Mouse (Mus musculus): ENCODE results near the gene E2f8. TPM values are rescaled to one million over a fixed set of nuclear protein-coding genes. Genes with fewer than 3 reads are reported as not detected.

The E2f8 gene
- polyA plus RNA-seq, 1 experiment from 2014 or later = 14.5 TPM

DNA sequence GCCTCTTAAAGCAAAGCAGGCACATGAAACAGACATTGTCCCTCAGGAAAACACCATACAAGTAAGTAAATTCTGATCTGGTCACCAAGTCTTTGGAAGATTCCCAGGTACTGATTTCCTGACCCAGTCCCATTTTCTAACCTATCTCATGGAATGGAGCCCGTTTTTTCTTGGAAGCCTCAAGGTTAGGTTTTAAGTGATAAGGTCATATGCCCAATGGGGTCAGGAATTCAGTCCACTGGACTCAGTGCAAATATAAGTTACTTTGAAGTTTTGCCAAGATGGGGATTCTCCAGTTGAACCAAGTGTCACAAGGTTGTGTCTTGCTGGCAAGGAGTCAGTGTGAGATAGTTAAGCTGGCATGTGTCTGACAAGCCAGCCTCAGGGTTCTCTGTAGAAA is 56.7 kb downstream of the E2f8 start:
- H3K4me3 ChIP-seq (ENCODE audit: low read depth, low read length) = no peak overlapping the region
- H3K4me2 ChIP-seq = no peak overlapping the region
- no peak overlapping the region for H3K9ac ChIP-seq (ENCODE audit: low read length)
- no peaks in the 10 kb centered on the region for H3K9me3 ChIP-seq (ENCODE audit: control insufficient read depth, low read length)
- H3K36me3 ChIP-seq (ENCODE audit: control insufficient read depth, insufficient read depth, low read length) = peaks cover 11% of the 10 kb centered on the region
- no peaks in the 10 kb centered on the region for H3K4me1 ChIP-seq (ENCODE audit: control insufficient read depth, insufficient read depth, low read length)
- no peak overlapping the region for H3K27ac ChIP-seq (ENCODE audit: low read depth, low read length)
- no peak for ATAC-seq (ENCODE audit: low FRiP score)
- peaks cover 2% of the 10 kb centered on the region; the same call in 1 of the 2 replicates for H3K27me3 ChIP-seq (ENCODE audit: control insufficient read depth, insufficient read depth, low read length)
- WGBS = 90% methylated on average over 1 of the region's 1 CpGs
- DNase-seq (ENCODE audit: low spot score, missing footprints) = peak; percentile 26

DNA sequence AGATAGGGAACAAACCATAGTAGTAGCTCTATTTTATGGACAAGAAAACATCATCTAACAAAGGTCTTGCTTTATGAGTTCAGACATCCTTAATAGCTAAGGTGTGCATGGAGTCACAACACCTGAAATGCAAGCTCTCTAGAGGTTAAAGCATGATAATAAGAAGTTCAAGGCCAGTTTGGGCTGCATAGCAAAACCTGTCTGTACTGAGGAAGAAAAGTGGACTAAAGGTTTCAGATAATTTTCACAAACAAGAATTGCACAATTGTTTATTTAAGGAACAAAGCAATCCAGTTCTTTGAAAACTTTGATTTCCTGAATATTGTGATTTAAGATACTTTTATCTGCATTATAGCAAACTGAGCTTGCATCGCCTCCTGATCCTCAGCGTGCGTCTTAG is 57.8 kb downstream of the E2f8 start:
- H3K4me3 ChIP-seq (ENCODE audit: low read depth, low read length) = no peak overlapping the region
- H3K4me1 ChIP-seq (ENCODE audit: control insufficient read depth, insufficient read depth, low read length) = no peaks in the 10 kb centered on the region
- 97% methylated on average over 3 of the region's 3 CpGs for WGBS
- H3K4me2 ChIP-seq = no peak overlapping the region
- peaks cover 14% of the 10 kb centered on the region for H3K36me3 ChIP-seq (ENCODE audit: control insufficient read depth, insufficient read depth, low read length)
- no peak overlapping the region for H3K9ac ChIP-seq (ENCODE audit: low read length)
- H3K9me3 ChIP-seq (ENCODE audit: control insufficient read depth, low read length) = no peaks in the 10 kb centered on the region
- H3K27ac ChIP-seq (ENCODE audit: low read depth, low read length) = no peak overlapping the region
- ATAC-seq (ENCODE audit: low FRiP score) = no peak
- no peaks in the 10 kb centered on the region for H3K27me3 ChIP-seq (ENCODE audit: control insufficient read depth, insufficient read depth, low read length)
- DNase-seq (ENCODE audit: low spot score, missing footprints) = peak; percentile 73

DNA sequence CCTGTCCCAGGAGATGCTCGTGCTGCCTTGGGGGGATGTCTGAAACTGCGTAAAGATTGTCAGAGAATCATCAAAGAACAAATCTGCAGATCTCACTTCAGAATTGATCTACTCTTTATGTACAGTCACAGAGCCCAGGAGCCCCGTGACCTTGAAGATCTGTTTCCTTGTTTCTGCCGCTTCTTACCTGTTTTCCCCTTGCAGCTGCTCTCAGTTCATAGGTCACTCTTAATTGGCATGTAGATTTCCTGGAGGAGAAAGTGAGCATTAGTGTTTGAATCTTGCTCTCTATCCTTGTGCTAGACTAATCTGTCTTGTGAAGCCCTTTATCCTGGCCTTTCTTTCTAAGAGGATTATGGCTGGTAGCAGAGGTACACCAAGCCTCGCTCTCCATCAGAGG is 59.7 kb downstream of the E2f8 start:
- peak; percentile 4 for DNase-seq (ENCODE audit: low spot score, missing footprints)
- 67% methylated on average over 5 of the region's 5 CpGs for WGBS
- Histone ChIP-seq H3K9me3 (ENCODE audit: control insufficient read depth, low read length) (no peaks in the 10 kb centered on the region), H3K27me3 (ENCODE audit: control insufficient read depth, insufficient read depth, low read length) (no peaks in the 10 kb centered on the region), H3K27ac (ENCODE audit: low read depth, low read length) (no peak overlapping the region), H3K4me1 (ENCODE audit: control insufficient read depth, insufficient read depth, low read length) (no peaks in the 10 kb centered on the region), H3K4me2 (no peak overlapping the region), H3K4me3 (ENCODE audit: low read depth, low read length) (no peak overlapping the region), H3K36me3 (ENCODE audit: control insufficient read depth, insufficient read depth, low read length) (peaks cover 11% of the 10 kb centered on the region), H3K9ac (ENCODE audit: low read length) (no peak overlapping the region)
- ATAC-seq (ENCODE audit: low FRiP score) = no peak

Other genes starting within 250 kb of the E2f8 start
- gene Mrgprb3, start 237.8 kb downstream of the E2f8 start, polyA plus RNA-seq (2014; fragmentation: Nextera tagmentation; extraction: Ambion mirVana) = not detected in 2 replicates
- gene Zdhhc13, start 92.6 kb downstream of the E2f8 start, polyA plus RNA-seq (2014; fragmentation: Nextera tagmentation; extraction: Ambion mirVana) = 37.4 and 43.1 TPM in 2 replicates
- gene Csrp3, start 33.6 kb downstream of the E2f8 start, polyA plus RNA-seq (2014; fragmentation: Nextera tagmentation; extraction: Ambion mirVana) = 0.19 TPM in 1 of 2 replicates, not detected in the other
- 15.9 and 17.4 TPM in 2 replicates for gene Nav2, start 27.1 kb upstream of the E2f8 start, polyA plus RNA-seq (2014; fragmentation: Nextera tagmentation; extraction: Ambion mirVana)

All from midbrain, embryonic 11.5 days (tissue).